Mouse (Mus musculus) adrenal gland, postnatal 25 days (tissue): ENCODE results near the gene Dnph1. TPM values are rescaled to one million over a fixed set of nuclear protein-coding genes. Genes with fewer than 3 reads are reported as not detected.

Experiments used
- total RNA-seq: library from RNA; stranded (reverse); gene quantifications from 2 replicates; pipeline ENCODE4 v1.2.3, GENCODE M21; 2021

Dnph1 gene
- total RNA-seq, 1 experiment from 2014 or later, result 8.4 TPM

Other genes starting within 250 kb of the Dnph1 start
- gene Polr1c, start 248.7 kb upstream of the Dnph1 start, total RNA-seq, result 96.4 and 123 TPM in 2 replicates
- gene Yipf3, start 248.6 kb upstream of the Dnph1 start, total RNA-seq, result 169 and 208 TPM in 2 replicates
- 5.3 and 6.6 TPM in 2 replicates for gene Lrrc73, start 243.2 kb upstream of the Dnph1 start, total RNA-seq
- gene Tjap1, start 213.7 kb upstream of the Dnph1 start, total RNA-seq, result 66.6 and 69.7 TPM in 2 replicates
- gene Dlk2, start 199.3 kb upstream of the Dnph1 start, total RNA-seq, result 1.00 TPM in 1 of 2 replicates, not detected in the other
- 12.8 and 14.5 TPM in 2 replicates for gene Abcc10, start 168.4 kb upstream of the Dnph1 start, total RNA-seq
- 34.7 and 38.3 TPM in 2 replicates for gene Zfp318, start 113.0 kb upstream of the Dnph1 start, total RNA-seq
- gene Crip3, start 67.8 kb upstream of the Dnph1 start, total RNA-seq, result 0.61 and 1.4 TPM in 2 replicates
- not detected in 2 replicates for gene Slc22a7, start 58.3 kb upstream of the Dnph1 start, total RNA-seq
- 0.52 and 0.55 TPM in 2 replicates for gene Ttbk1, start 9.0 kb upstream of the Dnph1 start, total RNA-seq
- 21.1 and 32.5 TPM in 2 replicates for gene Cul9, start 49.7 kb downstream of the Dnph1 start, total RNA-seq
- 37.1 and 47.1 TPM in 2 replicates for gene Srf, start 59.5 kb downstream of the Dnph1 start, total RNA-seq
- 8.0 and 16.8 TPM in 2 replicates for gene Ptk7, start 132.8 kb downstream of the Dnph1 start, total RNA-seq
- 38.4 and 49.7 TPM in 2 replicates for gene Klc4, start 149.3 kb downstream of the Dnph1 start, total RNA-seq
- 96.4 and 119 TPM in 2 replicates for gene Mrpl2, start 149.5 kb downstream of the Dnph1 start, total RNA-seq
- 41.3 and 51.4 TPM in 2 replicates for gene Cul7, start 153.6 kb downstream of the Dnph1 start, total RNA-seq
- gene Rrp36, start 177.6 kb downstream of the Dnph1 start, total RNA-seq, result 26.8 and 33.4 TPM in 2 replicates
- 89.2 and 90.4 TPM in 2 replicates for gene Mea1, start 182.1 kb downstream of the Dnph1 start, total RNA-seq
- 73.3 and 86.4 TPM in 2 replicates for gene Klhdc3, start 184.2 kb downstream of the Dnph1 start, total RNA-seq
- gene Ppp2r5d, start 208.4 kb downstream of the Dnph1 start, total RNA-seq, result 44.9 and 47.2 TPM in 2 replicates
- 60.6 and 68.6 TPM in 2 replicates for gene Pex6, start 214.8 kb downstream of the Dnph1 start, total RNA-seq
- gene Gnmt, start 232.5 kb downstream of the Dnph1 start, total RNA-seq, result 0.61 and 12.4 TPM in 2 replicates